ENCODE assay signal across 7 mouse cellular contexts in genomic region chr13:119755681-119756471, GRCm38 (mm10). TPM values are rescaled to one million over a fixed set of nuclear protein-coding genes. Genes with fewer than 3 reads are reported as not detected.
A peak's percentile ranks its signal among the peaks of the same experiment; 100 is the strongest.
DNase-seq lines count a peak whose midpoint lies in the region; ATAC-seq and TF ChIP-seq lines count a peak whose summit lies in the region.

Nim1k (minus strand) TSS chr13:119755882.

- H3K9me3 ChIP-seq in embryonic facial prominence, embryonic 12.5 days: no peaks in the 10 kb centered on the region
- H3K9me3 ChIP-seq in limb, embryonic 12.5 days: no peaks in the 10 kb centered on the region
- no peaks in the 10 kb centered on the region for H3K9me3 ChIP-seq in midbrain, embryonic 13.5 days

- TF ChIP-seq POLR2A in heart, adult 2 months (IDR thresholded peaks at IDR 0.05; ENCODE audit: insufficient read depth, low read depth, low read length): peak; percentile 82

- intact Hi-C loops in heart, adult 2 months (cut with DNase I): loop anchor here (5.0 kb wide), 2 partner anchors 36 to 64 kb away; partner anchors contain the start of genes Hmgcs1 and Zfp131

- H3K9ac ChIP-seq in embryonic facial prominence, embryonic 12.5 days: peak within 1 kb of the TSS; percentile 63
- H3K9ac ChIP-seq in heart, adult 2 months (ENCODE audit: low read depth, low read length): peak within 1 kb of the TSS; percentile 73
- H3K9ac ChIP-seq in limb, embryonic 12.5 days (replicated peaks): peak within 1 kb of the TSS; percentile 71
- H3K9ac ChIP-seq in midbrain, embryonic 13.5 days (replicated peaks): peak within 1 kb of the TSS; percentile 84

- peak within 1 kb of the TSS; percentile 56 for H3K4me3 ChIP-seq in embryonic facial prominence, embryonic 12.5 days
- H3K4me3 ChIP-seq in heart, adult 2 months: peak within 1 kb of the TSS; percentile 58
- H3K4me3 ChIP-seq in limb, embryonic 12.5 days (replicated peaks): peak within 1 kb of the TSS; percentile 60
- peak within 1 kb of the TSS; percentile 60 for H3K4me3 ChIP-seq in midbrain, embryonic 13.5 days (replicated peaks)

- 1% methylated on average over 43 of the region's 43 CpGs for WGBS in embryonic facial prominence, embryonic 12.5 days
- WGBS in heart, adult 2 months: 2% methylated on average over 43 of the region's 43 CpGs
- under 1% methylated on average over 43 of the region's 43 CpGs for WGBS in limb, embryonic 12.5 days
- WGBS in midbrain, embryonic 13.5 days: 2% methylated on average over 43 of the region's 43 CpGs

- peak; percentile 92 for ATAC-seq in embryonic facial prominence, embryonic 12.5 days (ENCODE audit: insufficient number of reproducible peaks, insufficient read depth, low FRiP score, low TSS enrichment)
- ATAC-seq in limb, embryonic 12.5 days (ENCODE audit: insufficient number of reproducible peaks, insufficient read depth, low FRiP score, low TSS enrichment, low read depth): peak; percentile 92
- peak; percentile 95 for ATAC-seq in midbrain, embryonic 13.5 days

- no peaks in the 10 kb centered on the region for H3K27me3 ChIP-seq in embryonic facial prominence, embryonic 12.5 days
- H3K27me3 ChIP-seq in heart, adult 2 months (ENCODE audit: control insufficient read depth, insufficient read depth, low read length): no peaks in the 10 kb centered on the region
- no peaks in the 10 kb centered on the region for H3K27me3 ChIP-seq in limb, embryonic 12.5 days
- H3K27me3 ChIP-seq in midbrain, embryonic 13.5 days: no peaks in the 10 kb centered on the region

- 0 out of 2 replicates have a peak, but pooled peaks cover under 1% of the 10 kb centered on the region for H3K79me2 ChIP-seq in heart, adult 2 months (replicated peaks; ENCODE audit: control insufficient read depth, insufficient read depth, low read length)

- H3K4me2 ChIP-seq in embryonic facial prominence, embryonic 12.5 days (replicated peaks): peak within 1 kb of the TSS; percentile 97
- H3K4me2 ChIP-seq in limb, embryonic 12.5 days: peak within 1 kb of the TSS; percentile 91
- peak within 1 kb of the TSS; percentile 96 for H3K4me2 ChIP-seq in midbrain, embryonic 13.5 days (replicated peaks)

- peaks cover 7% of the 10 kb centered on the region for H3K4me1 ChIP-seq in embryonic facial prominence, embryonic 12.5 days
- H3K4me1 ChIP-seq in heart, adult 2 months (ENCODE audit: control insufficient read depth, insufficient read depth, low read length): no peaks in the 10 kb centered on the region
- H3K4me1 ChIP-seq in limb, embryonic 12.5 days (replicated peaks): peaks cover 21% of the 10 kb centered on the region
- peaks cover 30% of the 10 kb centered on the region for H3K4me1 ChIP-seq in midbrain, embryonic 13.5 days (replicated peaks)

- no peak for TF ChIP-seq CTCF in heart, adult 2 months (IDR thresholded peaks at IDR 0.05)

- DNase-seq in adrenal gland, postnatal 25 days: peak; percentile 87
- DNase-seq in heart, adult 2 months: peak; percentile 87 to 88
- peak; percentile 87 for DNase-seq in kidney, adult 18-20 months
- peak; percentile 6 for DNase-seq in spleen, adult 12 weeks (ENCODE audit: low spot score)

- H3K27ac ChIP-seq in embryonic facial prominence, embryonic 12.5 days: no peak within 1 kb of the TSS
- peak within 1 kb of the TSS; percentile 68 for H3K27ac ChIP-seq in heart, adult 2 months
- H3K27ac ChIP-seq in limb, embryonic 12.5 days: peak within 1 kb of the TSS; percentile 79
- peak within 1 kb of the TSS; percentile 84 for H3K27ac ChIP-seq in midbrain, embryonic 13.5 days

- peaks cover 7% of the 10 kb centered on the region; the same call in 1 of the 2 replicates for H3K36me3 ChIP-seq in embryonic facial prominence, embryonic 12.5 days
- H3K36me3 ChIP-seq in heart, adult 2 months (ENCODE audit: control insufficient read depth, insufficient read depth, low read length): no peaks in the 10 kb centered on the region
- H3K36me3 ChIP-seq in limb, embryonic 12.5 days: peaks cover 4% of the 10 kb centered on the region; the same call in 1 of the 2 replicates
- peaks cover 5% of the 10 kb centered on the region for H3K36me3 ChIP-seq in midbrain, embryonic 13.5 days

- TF ChIP-seq EP300 in heart, adult 2 months (IDR thresholded peaks at IDR 0.05; ENCODE audit: insufficient read depth, low read depth, low read length): no peak

RNA-seq across cellular contexts. Expression of gene Nim1k, which starts in this region (rescaled TPM):
- 2.6 and 3.6 TPM in 2 replicates for total RNA-seq in adrenal gland, postnatal 25 days (2021)
- 1.1 and 1.3 TPM in 2 replicates for polyA plus RNA-seq in embryonic facial prominence, embryonic 12.5 days (2016; fragmentation: Nextera tagmentation; extraction: Ambion mirVana)
- 1 to 10 TPM; 1.2 to 1.8 TPM for total RNA-seq in heart, adult 2 months (2021)
- 0.64 and 1.2 TPM in 2 replicates for polyA plus RNA-seq in heart, adult 2 months (2012; rRNA removed)
- 1.6 and 2.3 TPM in 2 replicates for polyA plus RNA-seq in limb, embryonic 12.5 days (2016; fragmentation: Nextera tagmentation; extraction: Ambion mirVana)
- 2.9 and 3.1 TPM in 2 replicates for polyA plus RNA-seq in midbrain, embryonic 13.5 days (2015; fragmentation: Nextera tagmentation; extraction: Ambion mirVana)

Comparison
In these comparisons a context has a peak if more than half of its experiments do, and no peak if none do; other contexts are left out.
1. DNase-seq: peak in every context shown above with its lines; median percentile 88 in heart, adult 2 months; 87 in adrenal gland, postnatal 25 days; 87 in kidney, adult 18-20 months; 6 in spleen, adult 12 weeks.